Mouse (Mus musculus) MEL (cell line): Measurements from ENCODE around the gene Pttg1ip.

ENCODE experiments used
- CTCF ChIP-seq, 3 experiments: IDR thresholded peaks in 2 of 3; conservative IDR thresholded peaks in 1 of 3; 2 replicates each; pipeline ENCODE4 v1.5.1; 2011 to 2012; ENCODE audit warnings: low read length in 3 of 3, low read depth in 2 of 3, mild to moderate bottlenecking in 2 of 3, improper control_type of control experiment in 1 of 3, inconsistent platforms in 1 of 3, mixed read lengths in 1 of 3, moderate library complexity in 1 of 3; ENCODE audit not compliant: control insufficient read depth in 1 of 3, insufficient read depth in 1 of 3, poor library complexity in 1 of 3, severe bottlenecking in 1 of 3
- EP300 ChIP-seq, 2 experiments: IDR thresholded peaks; 2 replicates each; pipeline ENCODE4 v1.6.1; 2011; ENCODE audit warnings: improper control_type of control experiment in 2 of 2, low read length in 2 of 2, low read depth in 1 of 2, mild to moderate bottlenecking in 1 of 2
- KAT2A ChIP-seq: conservative IDR thresholded peaks from 2 replicates; pipeline ENCODE4 v1.6.1; 2012; ENCODE audit warnings: low read depth, low read length, improper control_type of control experiment, inconsistent platforms
- MAFK ChIP-seq: IDR thresholded peaks from 2 replicates; pipeline ENCODE4 v1.6.1; 2011; ENCODE audit warnings: low read depth, mild to moderate bottlenecking, low read length, improper control_type of control experiment, borderline replicate concordance
- POLR2A ChIP-seq, 2 experiments: IDR thresholded peaks; 2 replicates each; pipeline ENCODE4 v1.6.1; 2011 to 2012; ENCODE audit warnings: low read length in 2 of 2, mild to moderate bottlenecking in 2 of 2, control low read depth in 1 of 2, improper control_type of control experiment in 1 of 2, low read depth in 1 of 2, moderate library complexity in 1 of 2; ENCODE audit not compliant: control insufficient read depth in 1 of 2, insufficient read depth in 1 of 2, poor library complexity in 1 of 2
- RAD21 ChIP-seq: IDR thresholded peaks from 2 replicates; pipeline ENCODE4 v1.6.1; 2011; ENCODE audit warnings: mild to moderate bottlenecking, low read depth, low read length, improper control_type of control experiment
- SMC3 ChIP-seq: IDR thresholded peaks from 2 replicates; pipeline ENCODE4 v1.6.1; 2011; ENCODE audit warnings: low read depth, low read length, improper control_type of control experiment
- TBP ChIP-seq: IDR thresholded peaks from 2 replicates; pipeline ENCODE4 v1.8.0; 2011; ENCODE audit warnings: low read depth, low read length, improper control_type of control experiment
- USF1 ChIP-seq: IDR thresholded peaks from 2 replicates; pipeline ENCODE4 v1.6.1; 2014; ENCODE audit warnings: low read depth, mild to moderate bottlenecking, inconsistent platforms, low read length, improper control_type of control experiment, moderate library complexity
- USF2 ChIP-seq, 2 experiments: IDR thresholded peaks; 2 replicates each; pipeline ENCODE4 v1.6.1; 2011 to 2012; ENCODE audit warnings: improper control_type of control experiment in 2 of 2, low read length in 2 of 2, borderline replicate concordance in 1 of 2, inconsistent platforms in 1 of 2, low read depth in 1 of 2, mild to moderate bottlenecking in 1 of 2; ENCODE audit not compliant: insufficient read depth in 1 of 2
- ZC3H11A ChIP-seq: IDR thresholded peaks from 2 replicates; pipeline ENCODE4 v1.6.1; 2012; ENCODE audit warnings: low read depth, mild to moderate bottlenecking, inconsistent platforms, low read length, improper control_type of control experiment

GRCm38 (mm10) chr10:77624570-77624995, 43.1 kb downstream of the Pttg1ip start:
- no peak for TF ChIP-seq USF1
- no peak for TF ChIP-seq CTCF (IDR thresholded peaks at IDR 0.05 in 2 of 3, conservative IDR thresholded peaks at IDR 0.05 in 1 of 3; ENCODE audit: control insufficient read depth in 1 of 3, insufficient read depth in 1 of 3, low read depth in 2 of 3, low read length in 3 of 3, poor library complexity in 1 of 3, severe bottlenecking in 1 of 3)
- TF ChIP-seq ZC3H11A = no peak
- no peak for TF ChIP-seq MAFK
- TF ChIP-seq SMC3 = no peak
- no peak for TF ChIP-seq USF2 (IDR thresholded peaks at IDR 0.05; ENCODE audit: borderline replicate concordance in 1 of 2, insufficient read depth in 1 of 2, low read depth in 1 of 2, low read length in 2 of 2)
- no peak for TF ChIP-seq POLR2A (IDR thresholded peaks at IDR 0.05; ENCODE audit: control insufficient read depth in 1 of 2, insufficient read depth in 1 of 2, low read depth in 1 of 2, low read length in 2 of 2, poor library complexity in 1 of 2)
- TF ChIP-seq TBP = no peak
- no peak for TF ChIP-seq KAT2A
- TF ChIP-seq EP300 (IDR thresholded peaks at IDR 0.05; ENCODE audit: low read depth in 1 of 2, low read length in 2 of 2) = no peak
- no peak for TF ChIP-seq RAD21
